Mouse (Mus musculus) bone marrow, adult 2 months (tissue): Measurements from ENCODE around the gene Gm45521.

Source experiments
- CTCF ChIP-seq: fragments of 200-500 bp; IDR thresholded peaks from 2 replicates; pipeline ENCODE4 v1.5.1; 2011; ENCODE audit warnings: low read length, control low read depth; ENCODE audit not compliant: control insufficient read depth, insufficient read depth
- POLR2A ChIP-seq: fragments of 200-500 bp; IDR thresholded peaks from 2 replicates; pipeline ENCODE4 v1.6.1; 2011; ENCODE audit warnings: low read depth, mild to moderate bottlenecking, control low read depth, low read length, borderline replicate concordance; ENCODE audit not compliant: control insufficient read depth

- TF ChIP-seq CTCF, result no peak
- no peak for TF ChIP-seq POLR2A
Measured at GRCm38 (mm10) chr14:7991108-7991776, 34.2 kb downstream of the Gm45521 start.
